Mouse (Mus musculus) lung, postnatal 0 days (tissue): ENCODE results near the gene Tmem117. TPM values are rescaled to one million over a fixed set of nuclear protein-coding genes. Genes with fewer than 3 reads are reported as not detected.
A peak's percentile ranks its signal among the peaks of the same experiment; 100 is the strongest.

ENCODE experiments used
- ATAC-seq: fragments of 200-750 bp; cut with Nextera tagmentation; 2 replicates; pipeline ENCODE4 v1.8.0; 2017; ENCODE audit warnings: moderate library complexity
- DNase-seq: peaks from one replicate; pipeline ENCODE4 v3.0.0-alpha.2; 2016; ENCODE audit warnings: low spot score
- H3K27ac ChIP-seq: fragments of 300-500 bp; sonication (generic); 2 replicates; pipeline ENCODE4 v1.5.1; 2014; ENCODE audit warnings: antibody characterized with exemption, mild to moderate bottlenecking, low read length, mixed read lengths
- H3K27me3 ChIP-seq: fragments of 300-500 bp; sonication (generic); replicated peaks from 2 replicates; pipeline ENCODE4 v1.6.1; 2014; ENCODE audit warnings: low read length, mixed read lengths; ENCODE audit not compliant: insufficient read depth
- H3K36me3 ChIP-seq: fragments of 300-500 bp; sonication (generic); 2 replicates; pipeline ENCODE4 v1.6.1; 2014; ENCODE audit warnings: low read length, mixed read lengths; ENCODE audit not compliant: insufficient read depth
- H3K4me1 ChIP-seq: fragments of 300-500 bp; sonication (generic); 2 replicates; pipeline ENCODE4 v1.6.1; 2014; ENCODE audit warnings: antibody characterized with exemption, low read depth, low read length, mixed read lengths; ENCODE audit not compliant: insufficient read depth
- H3K4me2 ChIP-seq: fragments of 300-500 bp; sonication (generic); replicated peaks from 2 replicates; pipeline ENCODE4 v1.6.1; 2014; ENCODE audit warnings: low read depth, mild to moderate bottlenecking, low read length, moderate library complexity, mixed read lengths
- H3K4me3 ChIP-seq: fragments of 300-500 bp; sonication (generic); 2 replicates; pipeline ENCODE4 v1.5.1; 2014; ENCODE audit warnings: low read depth, low read length
- H3K9ac ChIP-seq: fragments of 300-500 bp; sonication (generic); replicated peaks from 2 replicates; pipeline ENCODE4 v1.6.1; 2014; ENCODE audit warnings: low read depth, mild to moderate bottlenecking
- H3K9me3 ChIP-seq: fragments of 300-500 bp; sonication (generic); 2 replicates; pipeline ENCODE4 v1.6.1; 2016; ENCODE audit warnings: low read length, mixed read lengths
- CTCF ChIP-seq: IDR thresholded peaks from 2 replicates; pipeline ENCODE4 v1.5.1; 2016; ENCODE audit warnings: antibody characterized with exemption, mild to moderate bottlenecking
- EP300 ChIP-seq: IDR thresholded peaks from 2 replicates; pipeline ENCODE4 v1.6.1; 2016; ENCODE audit warnings: antibody characterized with exemption, mild to moderate bottlenecking, control low read depth
- WGBS: fragments of 180-500 bp; shearing (Covaris S2); extraction: QIAGEN DNeasy Blood & Tissue Kit; methylation state at CpG from one replicate; pipeline ENCODE4 v1.1.7; 2014; 5-methylcytosine and 5-hydroxymethylcytosine counted together
- polyA plus RNA-seq: library from polyadenylated mRNA; unstranded; fragments of >200 nt; fragmentation: Nextera tagmentation; extraction: Ambion mirVana; gene quantifications from 2 replicates; pipeline ENCODE4 v1.2.1, GENCODE M21; 2015

Tmem117 gene
- polyA plus RNA-seq, 1 experiment from 2014 or later = 3.3 TPM

GRCm38 (mm10) chr15:95144131-95144530 is 515.1 kb downstream of the Tmem117 start:
- WGBS = 50% methylated on average over 2 of the region's 2 CpGs

GRCm38 (mm10) chr15:95145118-95145517 is 516.1 kb downstream of the Tmem117 start:
- ATAC-seq = no peak

More at GRCm38 (mm10) chr15:95144131-95144530, 515.1 kb downstream of the Tmem117 start:
- DNase-seq (peak; percentile 19), ATAC-seq (no peak)
- Histone ChIP-seq H3K9ac (no peak overlapping the region), H3K4me1 (no peaks in the 10 kb centered on the region), H3K4me3 (no peak overlapping the region), H3K36me3 (no peaks in the 10 kb centered on the region), H3K4me2 (no peak overlapping the region), H3K9me3 (no peaks in the 10 kb centered on the region), H3K27ac (no peak overlapping the region), H3K27me3 (no peaks in the 10 kb centered on the region)
- TF ChIP-seq EP300 = no peak
- no peak for TF ChIP-seq CTCF

More at GRCm38 (mm10) chr15:95145118-95145517, 516.1 kb downstream of the Tmem117 start:
- H3K9ac ChIP-seq = no peak overlapping the region
- TF ChIP-seq EP300 (no peak), CTCF (no peak)
- WGBS = 77% methylated on average over 2 of the region's 2 CpGs
- H3K4me1 ChIP-seq = no peaks in the 10 kb centered on the region
- H3K4me3 ChIP-seq = no peak overlapping the region
- no peak overlapping the region for H3K4me2 ChIP-seq
- H3K27me3 ChIP-seq = no peaks in the 10 kb centered on the region
- H3K27ac ChIP-seq = no peak overlapping the region
- H3K9me3 ChIP-seq = no peaks in the 10 kb centered on the region
- DNase-seq = no peak
- H3K36me3 ChIP-seq = no peaks in the 10 kb centered on the region

Other genes starting within 250 kb of the Tmem117 start
- gene Adamts20, start 163.8 kb upstream of the Tmem117 start, polyA plus RNA-seq = 0.13 and 0.24 TPM in 2 replicates
- gene Pus7l, start 85.7 kb upstream of the Tmem117 start, polyA plus RNA-seq = 3.2 and 3.4 TPM in 2 replicates
- 11.8 and 12.1 TPM in 2 replicates for gene Irak4, start 85.6 kb upstream of the Tmem117 start, polyA plus RNA-seq
- 84.8 and 86.3 TPM in 2 replicates for gene Twf1, start 39.3 kb upstream of the Tmem117 start, polyA plus RNA-seq